Mouse (Mus musculus) layer of hippocampus, postnatal 25 days (tissue): ENCODE results near the gene Gm10134. TPM values are rescaled to one million over a fixed set of nuclear protein-coding genes. Genes with fewer than 3 reads are reported as not detected.

Experiments
- DNase-seq, 2 experiments: peaks; one replicate each; pipeline ENCODE4 v3.0.0; 2022; ENCODE audit warnings: mixed read lengths in 2 of 2, low spot score in 1 of 2; ENCODE audit errors: extremely low spot score in 1 of 2
- total RNA-seq, 2 experiments: library from RNA; stranded (reverse); gene quantifications; 2 replicates each; pipeline ENCODE4 v1.2.3; 2021

The Gm10134 gene
- total RNA-seq, 2 experiments from 2014 or later: 2.0 TPM; not detected in 1

- DNase-seq: no peak
These were observed 43.3 kb downstream of the Gm10134 start for GRCm38 (mm10) chr2:28549157-28549556.

- no peak for DNase-seq
These were observed 46.4 kb downstream of the Gm10134 start for GRCm38 (mm10) chr2:28552301-28552700.

Other genes starting within 250 kb of the Gm10134 start
- 10 to 100 TPM; 14.3 to 16.0 TPM for gene Ppp1r26, start 59.3 kb upstream of the Gm10134 start, total RNA-seq
- 1 to 10 TPM; 2.8 to 3.8 TPM for gene 1700007K13Rik, start 39.8 kb upstream of the Gm10134 start, total RNA-seq
- 10 to 100 TPM; 38.3 to 39.2 TPM for gene Mrps2, start 38.0 kb upstream of the Gm10134 start, total RNA-seq
- 1 to 10 TPM; 1.5 to 2.1 TPM for gene Gbgt1, start 9.2 kb upstream of the Gm10134 start, total RNA-seq
- 100 to 1,000 TPM; 115 to 132 TPM for gene Ralgds, start 7.0 kb downstream of the Gm10134 start, total RNA-seq
- gene Cel, start 57.3 kb downstream of the Gm10134 start, total RNA-seq: not detected
- gene Gtf3c5, start 77.7 kb downstream of the Gm10134 start, total RNA-seq: 10 to 100 TPM; 18.9 to 19.5 TPM
- gene Gfi1b, start 115.9 kb downstream of the Gm10134 start, total RNA-seq: not detected
- 10 to 100 TPM; 36.1 to 44.0 TPM for gene Tsc1, start 135.1 kb downstream of the Gm10134 start, total RNA-seq
- under 1 TPM in 1 of 2 experiments, not detected in 1; 0.91 TPM for gene Spaca9, start 193.6 kb downstream of the Gm10134 start, total RNA-seq
- 1 to 10 TPM; 1.1 TPM for gene Ak8, start 194.1 kb downstream of the Gm10134 start, total RNA-seq